Mouse (Mus musculus) stomach, postnatal 0 days (tissue): ENCODE data around the gene Stum. TPM values are rescaled to one million over a fixed set of nuclear protein-coding genes. Genes with fewer than 3 reads are reported as not detected.
"Not testable (repeated sequence)": the region's sequence is repeated elsewhere in the genome, so short reads cannot be mapped to it uniquely, and the experiment has no call there.

Source experiments
- ATAC-seq: fragments of 200-750 bp; cut with Nextera tagmentation; 2 replicates; pipeline ENCODE4 v1.8.0; 2017; ENCODE audit not compliant: low FRiP score, low TSS enrichment
- DNase-seq: peaks from one replicate; pipeline ENCODE4 v3.0.0-alpha.2; 2016; ENCODE audit warnings: low spot score
- H3K27ac ChIP-seq: fragments of 300-500 bp; sonication (generic); replicated peaks from 2 replicates; pipeline ENCODE4 v1.5.1; 2014; ENCODE audit warnings: mild to moderate bottlenecking, control low read depth
- H3K27me3 ChIP-seq: fragments of 300-500 bp; sonication (generic); 2 replicates; pipeline ENCODE4 v1.6.1; 2014; ENCODE audit warnings: low read length; ENCODE audit not compliant: control insufficient read depth, insufficient read depth
- H3K36me3 ChIP-seq: fragments of 300-500 bp; sonication (generic); 2 replicates; pipeline ENCODE4 v1.6.1; 2014; ENCODE audit warnings: low read length, mixed read lengths; ENCODE audit not compliant: control insufficient read depth, insufficient read depth
- H3K4me1 ChIP-seq: fragments of 300-500 bp; sonication (generic); replicated peaks from 2 replicates; pipeline ENCODE4 v1.6.1; 2014; ENCODE audit warnings: antibody characterized with exemption; ENCODE audit not compliant: control insufficient read depth, insufficient read depth
- H3K4me2 ChIP-seq: fragments of 300-500 bp; sonication (generic); replicated peaks from 2 replicates; pipeline ENCODE4 v1.6.1; 2014; ENCODE audit warnings: low read depth, mild to moderate bottlenecking, control low read depth, moderate library complexity
- H3K4me3 ChIP-seq: fragments of 300-500 bp; sonication (generic); 2 replicates; pipeline ENCODE4 v1.5.1; 2014; ENCODE audit warnings: low read depth, low read length, control low read depth
- H3K9ac ChIP-seq: fragments of 300-500 bp; sonication (generic); 2 replicates; pipeline ENCODE4 v1.6.1; 2014; ENCODE audit warnings: mild to moderate bottlenecking, low read length, control low read depth, mixed read lengths
- H3K9me3 ChIP-seq: fragments of 300-500 bp; sonication (generic); 2 replicates; pipeline ENCODE4 v1.6.1; 2016; ENCODE audit warnings: low read length; ENCODE audit not compliant: control insufficient read depth
- CTCF ChIP-seq: IDR thresholded peaks from 2 replicates; pipeline ENCODE4 v1.5.1; 2016; ENCODE audit warnings: antibody characterized with exemption, low read depth, mild to moderate bottlenecking, moderate library complexity
- EP300 ChIP-seq: optimal IDR thresholded peaks from 2 replicates; pipeline ENCODE3; 2016; ENCODE audit warnings: antibody characterized with exemption
- WGBS: fragments of 180-500 bp; shearing (Covaris S2); extraction: QIAGEN DNeasy Blood & Tissue Kit; methylation state at CpG from one replicate; pipeline ENCODE4 v1.1.7; 2014; 5-methylcytosine and 5-hydroxymethylcytosine counted together
- polyA plus RNA-seq: library from polyadenylated mRNA; unstranded; fragments of >200 nt; fragmentation: Nextera tagmentation; extraction: Ambion mirVana; gene quantifications from 2 replicates; pipeline ENCODE4 v1.2.1, GENCODE M21; 2015

The Stum gene
- polyA plus RNA-seq, 1 experiment from 2014 or later: 4.3 TPM

- no peak overlapping the region for H3K4me3 ChIP-seq
- peaks cover 11% of the 10 kb centered on the region for H3K4me1 ChIP-seq
- DNase-seq: peak; percentile 57
- H3K27ac ChIP-seq: peak overlapping the region; percentile 67
- no peak overlapping the region for H3K4me2 ChIP-seq
- no peaks in the 10 kb centered on the region for H3K36me3 ChIP-seq
- H3K9ac ChIP-seq: no peak overlapping the region
- 59% methylated on average over 3 of the region's 3 CpGs for WGBS
- no peaks in the 10 kb centered on the region for H3K9me3 ChIP-seq
- TF ChIP-seq EP300 (no peak), CTCF (no peak)
- peak; percentile 53; the same call in 1 of the 2 replicates for ATAC-seq
- no peaks in the 10 kb centered on the region for H3K27me3 ChIP-seq
Observed at GRCm38 (mm10) chr1:180390321-180390731, 93.0 kb downstream of the Stum start.

GRCm38 (mm10) chr1:180389213-180389760, 94.0 kb downstream of the Stum start:
- 65% methylated on average over 11 of the region's 11 CpGs for WGBS
- peaks cover 11% of the 10 kb centered on the region for H3K4me1 ChIP-seq
- H3K9me3 ChIP-seq, H3K36me3 ChIP-seq, H3K27ac ChIP-seq, DNase-seq, H3K4me2 ChIP-seq, H3K27me3 ChIP-seq, H3K4me3 ChIP-seq, H3K9ac ChIP-seq, ATAC-seq: not testable (repeated sequence)

GRCm38 (mm10) chr1:180388481-180388880, 94.8 kb downstream of the Stum start:
- TF ChIP-seq CTCF: no peak
- no peak for TF ChIP-seq EP300
- peaks cover 11% of the 10 kb centered on the region for H3K4me1 ChIP-seq
- no peak overlapping the region for H3K4me3 ChIP-seq
- peak overlapping the region; percentile 75 for H3K27ac ChIP-seq
- no peaks in the 10 kb centered on the region for H3K27me3 ChIP-seq
- H3K36me3 ChIP-seq: no peaks in the 10 kb centered on the region
- no peak for DNase-seq
- no peak overlapping the region for H3K9ac ChIP-seq
- H3K9me3 ChIP-seq: no peaks in the 10 kb centered on the region
- WGBS: 12% methylated on average over 1 of the region's 1 CpGs
- no peak for ATAC-seq
- no peak overlapping the region for H3K4me2 ChIP-seq

GRCm38 (mm10) chr1:180387750-180388480, 95.4 kb downstream of the Stum start:
- Histone ChIP-seq H3K27ac (peak overlapping the region; percentile 77; the same call in 1 of the 2 replicates), H3K9me3 (no peaks in the 10 kb centered on the region), H3K4me3 (peak overlapping the region; percentile 27; the same call in 1 of the 2 replicates), H3K4me2 (peak overlapping the region; percentile 44), H3K36me3 (no peaks in the 10 kb centered on the region), H3K9ac (no peak overlapping the region), H3K4me1 (peaks cover 11% of the 10 kb centered on the region), H3K27me3 (no peaks in the 10 kb centered on the region)
- ATAC-seq (no peak), DNase-seq (no peak)
- WGBS: 11% methylated on average over 11 of the region's 11 CpGs
- TF ChIP-seq CTCF: no peak
- TF ChIP-seq EP300: no peak

GRCm38 (mm10) chr1:180386951-180387749, 96.2 kb downstream of the Stum start:
- peak; percentile 89 for TF ChIP-seq CTCF
- peak; percentile 83 for TF ChIP-seq EP300
- Histone ChIP-seq H3K4me2 (peak overlapping the region; percentile 68), H3K27me3 (no peaks in the 10 kb centered on the region), H3K9ac (peak overlapping the region; percentile 39), H3K9me3 (no peaks in the 10 kb centered on the region), H3K27ac (peak overlapping the region; percentile 90), H3K4me1 (peaks cover 12% of the 10 kb centered on the region), H3K4me3 (peak overlapping the region; percentile 29), H3K36me3 (no peaks in the 10 kb centered on the region)
- WGBS: 3% methylated on average over 26 of the region's 27 CpGs
- peak; percentile 100 for DNase-seq
- ATAC-seq: peak; percentile 98
